Mouse (Mus musculus) heart, postnatal 0 days (tissue): ENCODE data around the gene Dtx3l.

Source experiments
- CTCF ChIP-seq: IDR thresholded peaks from 2 replicates; pipeline ENCODE4 v1.5.1; 2016; ENCODE audit warnings: antibody characterized with exemption, control low read depth, low read depth
- EP300 ChIP-seq: IDR thresholded peaks from 2 replicates; pipeline ENCODE4 v1.6.1; 2016; ENCODE audit warnings: antibody characterized with exemption, low read depth

- TF ChIP-seq CTCF (no peak), EP300 (no peak)
Observed at GRCm38 (mm10) chr16:35894997-35895396, 44.0 kb downstream of the Dtx3l start.
